Mouse (Mus musculus): ENCODE data around the gene Cluh.

Cluh gene

DNA sequence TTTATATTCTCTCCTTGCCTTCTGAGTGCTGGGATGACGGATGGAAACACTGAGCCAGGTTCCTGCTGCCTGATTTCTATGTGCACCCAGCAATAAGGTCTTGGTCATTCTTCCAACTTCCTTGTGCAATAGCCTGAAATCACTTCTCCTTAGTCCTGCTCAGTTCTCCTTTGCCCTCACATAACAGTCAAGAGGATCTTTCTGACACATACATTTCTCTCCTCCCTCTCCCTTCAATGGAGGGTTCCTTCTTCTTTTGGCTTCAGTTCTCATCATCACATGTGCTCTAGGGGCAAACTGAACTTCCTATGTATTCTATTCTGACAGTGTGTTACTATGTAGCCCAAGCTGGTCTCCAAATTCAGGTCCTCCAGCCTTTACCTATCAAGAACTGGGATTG, 1.3 kb upstream of the Cluh start:
- no peak for DNase-seq (ENCODE audit: low read depth, low spot score)

DNA sequence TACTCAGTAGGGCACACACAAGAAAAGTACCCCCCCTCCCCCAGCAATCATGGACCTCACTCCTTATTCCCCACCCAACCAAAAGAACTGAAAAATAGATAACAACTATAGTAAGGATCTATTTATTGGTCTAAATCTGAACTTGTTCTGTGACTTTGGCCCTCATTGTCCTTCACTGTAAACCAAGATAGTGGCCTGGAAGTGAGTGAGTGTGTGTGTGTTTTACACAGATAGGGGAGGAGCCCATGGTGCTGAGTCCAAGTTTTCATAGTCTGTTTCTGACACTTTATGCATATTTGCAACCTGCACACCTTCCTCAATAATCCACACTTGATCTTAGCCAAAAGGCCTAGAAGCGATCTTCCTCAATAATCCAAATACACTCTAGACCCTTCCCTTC, 619 bp upstream of the Cluh start:
- DNase-seq (ENCODE audit: low read depth, low spot score), result no peak

DNA sequence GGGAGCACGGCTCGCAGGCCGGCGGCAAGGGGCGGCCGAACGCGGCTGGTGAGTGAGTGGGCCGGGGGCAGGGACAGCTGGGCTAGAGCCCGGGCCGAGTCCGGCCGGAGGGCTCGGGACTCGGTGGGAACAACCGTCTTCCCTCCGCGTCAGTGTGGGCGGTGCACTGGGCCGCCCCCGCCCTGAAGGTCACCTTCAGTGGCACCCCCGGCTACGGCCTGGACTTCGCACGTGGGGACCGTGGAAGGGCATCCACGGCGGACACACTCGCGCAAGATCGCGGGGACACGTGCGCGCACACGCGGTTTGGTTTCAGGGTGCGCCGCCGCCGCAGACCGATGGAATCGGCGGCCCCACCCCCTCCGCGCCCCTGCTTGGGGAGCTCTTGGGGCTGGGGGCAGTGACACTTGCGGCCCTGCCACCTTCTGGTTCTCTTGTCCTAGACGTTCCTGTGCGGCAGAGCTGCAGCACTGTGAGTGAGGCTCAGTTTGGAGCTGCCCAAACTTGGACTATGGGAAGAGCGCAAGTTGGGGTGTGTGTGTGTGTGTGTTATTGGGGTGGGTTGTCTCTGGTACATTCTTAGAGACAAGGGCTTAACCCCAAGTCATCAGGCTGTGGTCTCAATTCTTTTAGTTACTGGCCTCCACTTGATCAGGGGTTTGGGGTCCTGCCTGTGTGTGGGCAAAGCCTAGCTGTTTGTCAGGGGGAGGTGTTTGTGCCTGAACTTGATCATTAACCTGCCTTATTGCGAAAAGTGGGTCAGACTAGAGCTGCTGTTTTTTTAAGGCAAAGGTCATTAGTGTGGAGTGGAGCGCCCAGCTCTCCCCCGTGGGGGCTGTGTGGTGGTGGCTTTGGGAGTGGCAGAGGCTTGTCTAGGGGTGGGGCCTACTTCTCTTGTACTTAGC, 604 bp downstream of the Cluh start:
- peak; percentile 47 for DNase-seq (ENCODE audit: low read depth, low spot score)

DNA sequence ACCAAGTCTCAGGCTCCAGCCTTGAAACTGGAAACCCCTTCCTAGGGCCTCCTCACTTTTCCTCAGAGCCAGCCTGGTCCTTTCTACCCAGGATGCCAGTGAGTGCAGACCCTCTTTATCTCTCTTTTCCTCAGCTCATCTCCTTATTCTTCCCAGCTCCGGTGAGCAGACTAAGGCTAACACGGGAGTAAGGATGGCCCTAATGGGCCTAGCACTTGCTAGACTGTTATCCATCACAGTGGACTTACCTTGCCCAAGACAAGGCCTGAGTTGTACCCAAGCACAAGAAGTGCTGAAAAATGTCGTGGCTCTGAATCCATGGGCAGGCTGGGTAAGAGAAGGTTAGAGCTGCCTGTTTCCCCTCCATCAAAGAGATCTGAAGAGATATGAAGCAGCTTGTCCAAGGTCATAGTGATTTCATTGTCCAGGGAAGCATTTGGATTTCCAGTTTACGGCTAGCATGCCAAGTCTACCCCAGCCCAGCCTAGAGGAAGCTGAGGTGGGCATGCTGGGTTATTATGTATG, 1.3 kb downstream of the Cluh start:
- DNase-seq (ENCODE audit: low read depth, low spot score), result no peak

DNA sequence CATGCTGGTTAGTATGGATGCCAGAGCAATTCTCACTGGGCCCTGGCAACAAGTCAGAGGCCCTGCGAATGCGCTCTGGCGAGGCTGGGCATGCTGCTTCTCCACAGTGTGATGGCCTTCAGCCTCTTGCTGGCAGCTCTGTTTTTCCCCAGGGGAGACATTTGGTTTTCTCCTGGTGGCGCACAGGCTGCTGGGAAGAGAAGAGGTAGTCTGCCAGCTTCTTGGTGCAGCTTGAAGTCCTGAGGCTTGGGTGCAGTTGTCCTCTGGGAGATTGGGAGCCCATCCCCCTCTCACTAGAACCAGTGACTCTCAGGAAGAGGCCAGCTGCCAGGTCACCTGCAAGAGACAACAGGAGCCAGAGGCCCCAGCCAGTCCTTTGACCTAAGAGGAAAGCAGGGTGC, 3.5 kb downstream of the Cluh start:
- DNase-seq (ENCODE audit: low read depth, low spot score), result no peak

DNA sequence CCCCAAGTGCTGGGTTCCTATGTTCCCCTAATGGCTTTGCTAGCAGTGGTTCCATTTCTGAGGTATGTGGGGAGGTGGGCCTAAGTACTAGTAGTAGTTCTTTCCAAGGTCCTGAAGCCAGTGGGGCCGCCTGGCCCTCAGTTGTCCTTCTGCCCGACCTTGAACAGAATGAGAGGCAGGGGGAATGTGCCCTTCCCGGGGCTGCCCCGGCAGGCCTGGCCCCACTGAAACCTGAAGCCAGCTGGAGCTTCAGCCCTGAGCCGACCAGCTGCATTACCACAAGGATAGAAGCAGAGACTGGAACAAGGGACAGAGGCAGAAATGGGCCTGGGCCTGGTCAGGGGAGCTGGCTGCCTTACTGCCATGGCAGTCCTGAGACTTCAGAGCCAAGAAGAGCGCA, 4.1 kb downstream of the Cluh start:
- no peak for DNase-seq (ENCODE audit: low read depth, low spot score)

DNA sequence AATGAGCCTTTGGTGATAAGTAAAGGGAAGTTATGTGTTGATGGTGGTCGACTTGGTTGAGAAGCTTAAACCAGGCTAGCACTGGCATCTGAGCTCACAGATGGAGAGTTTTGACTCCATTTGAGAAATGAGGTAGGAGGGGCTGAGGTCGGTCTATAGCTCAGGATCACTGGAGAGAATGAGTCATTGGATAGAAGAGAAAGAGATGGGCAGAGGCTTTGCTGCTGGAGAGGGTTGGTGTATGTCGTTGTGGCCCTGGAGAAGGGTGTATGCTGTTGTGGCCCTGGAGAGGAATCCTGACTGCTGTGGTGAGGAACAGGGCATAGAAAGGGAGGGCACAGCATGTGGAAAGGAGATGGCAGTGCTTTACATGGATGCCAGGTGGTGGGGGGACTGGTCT, 6.6 kb downstream of the Cluh start:
- DNase-seq (ENCODE audit: low read depth, low spot score), result no peak

DNA sequence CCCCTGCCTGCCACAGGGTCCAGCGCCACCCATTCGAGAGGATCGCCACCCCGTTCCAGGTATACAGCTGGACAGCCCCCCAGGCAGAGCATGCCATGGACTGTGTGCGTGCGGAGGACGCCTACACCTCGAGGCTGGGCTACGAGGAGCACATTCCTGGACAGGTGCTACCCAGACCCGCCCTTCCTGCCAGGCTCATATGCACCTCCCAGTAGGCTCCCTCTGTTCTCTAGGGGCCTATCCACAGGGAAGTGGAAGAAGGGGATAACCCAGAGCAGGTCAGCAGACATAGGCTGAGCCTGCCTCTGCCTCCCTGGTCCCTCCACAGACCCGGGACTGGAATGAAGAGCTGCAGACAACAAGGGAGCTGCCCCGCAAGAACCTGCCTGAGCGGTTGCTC, 11.0 kb downstream of the Cluh start:
- DNase-seq (ENCODE audit: low read depth, low spot score), result no peak

DNA sequence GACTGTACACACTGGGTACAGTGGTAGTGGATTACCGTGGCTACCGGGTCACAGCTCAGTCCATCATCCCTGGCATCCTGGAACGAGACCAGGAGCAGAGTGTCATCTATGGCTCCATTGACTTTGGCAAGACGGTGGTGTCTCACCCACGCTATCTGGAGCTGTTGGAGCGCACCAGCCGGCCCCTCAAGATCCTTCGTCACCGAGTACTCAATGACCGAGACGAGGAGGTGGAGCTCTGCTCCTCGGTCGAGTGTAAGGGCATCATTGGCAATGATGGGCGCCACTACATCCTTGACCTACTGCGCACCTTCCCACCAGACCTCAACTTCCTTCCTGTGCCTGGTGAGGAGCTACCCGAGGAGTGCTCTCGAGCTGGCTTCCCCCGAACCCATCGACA, 12.3 kb downstream of the Cluh start:
- no peak for DNase-seq (ENCODE audit: low read depth, low spot score)

DNA sequence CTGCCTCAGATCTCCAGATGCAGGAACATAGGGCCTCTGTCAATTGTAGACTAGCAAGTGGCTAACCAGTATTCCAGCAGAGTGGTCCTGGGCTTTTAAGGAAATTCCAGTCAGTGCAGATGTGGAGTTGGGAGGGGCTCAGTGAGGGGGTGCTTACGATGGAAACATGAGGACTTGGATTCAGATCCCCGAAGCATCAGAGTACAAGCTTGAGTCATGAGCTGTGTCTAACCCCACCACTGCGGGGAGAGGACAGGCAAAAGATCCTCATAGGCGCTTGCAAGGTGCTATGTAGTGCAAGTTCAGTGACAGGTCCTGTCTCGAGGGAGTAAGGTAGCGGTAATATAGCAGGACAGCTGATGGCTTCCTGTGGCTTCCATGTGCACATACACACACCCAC, 12.9 kb downstream of the Cluh start:
- no peak for DNase-seq (ENCODE audit: low read depth, low spot score)

DNA sequence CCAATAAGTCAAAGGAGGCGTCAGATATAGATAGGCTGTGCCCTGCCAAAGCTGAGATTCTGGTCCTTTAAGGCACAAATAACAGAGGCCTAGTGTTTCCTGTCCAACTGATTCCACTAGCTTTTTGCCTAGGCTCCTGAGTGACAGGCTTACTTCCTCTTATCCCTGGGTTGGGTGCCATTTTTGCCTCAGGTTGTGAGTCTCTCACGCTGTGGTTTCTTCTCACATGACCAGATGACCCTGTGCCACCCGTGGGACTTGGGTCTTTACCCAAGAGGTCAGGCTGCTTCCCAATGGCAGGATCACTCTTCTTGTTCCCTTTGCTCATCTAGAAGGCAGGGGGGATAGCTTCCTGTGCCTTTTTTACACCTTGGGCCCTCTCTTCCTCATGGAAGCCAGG, 15.0 kb downstream of the Cluh start:
- no peak for DNase-seq (ENCODE audit: low read depth, low spot score)

DNA sequence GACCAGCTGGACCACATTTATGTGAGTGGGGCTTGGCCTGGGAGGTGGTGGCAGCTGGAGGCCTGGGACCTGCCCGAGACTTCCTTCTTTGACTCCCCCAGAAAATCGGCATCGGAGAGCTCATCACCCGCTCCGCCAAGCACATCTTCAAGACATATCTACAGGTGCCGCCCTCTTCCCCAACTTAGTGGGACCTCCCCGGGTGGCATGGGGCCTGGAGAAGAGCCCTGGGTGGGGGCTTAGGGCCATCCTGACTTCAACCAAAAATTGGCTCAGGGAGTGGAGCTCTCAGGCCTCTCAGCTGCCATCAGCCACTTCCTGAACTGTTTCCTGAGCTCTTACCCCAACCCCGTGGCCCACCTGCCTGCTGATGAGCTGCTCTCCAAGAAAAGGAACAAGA, 15.6 kb downstream of the Cluh start:
- DNase-seq (ENCODE audit: low read depth, low spot score), result no peak

DNA sequence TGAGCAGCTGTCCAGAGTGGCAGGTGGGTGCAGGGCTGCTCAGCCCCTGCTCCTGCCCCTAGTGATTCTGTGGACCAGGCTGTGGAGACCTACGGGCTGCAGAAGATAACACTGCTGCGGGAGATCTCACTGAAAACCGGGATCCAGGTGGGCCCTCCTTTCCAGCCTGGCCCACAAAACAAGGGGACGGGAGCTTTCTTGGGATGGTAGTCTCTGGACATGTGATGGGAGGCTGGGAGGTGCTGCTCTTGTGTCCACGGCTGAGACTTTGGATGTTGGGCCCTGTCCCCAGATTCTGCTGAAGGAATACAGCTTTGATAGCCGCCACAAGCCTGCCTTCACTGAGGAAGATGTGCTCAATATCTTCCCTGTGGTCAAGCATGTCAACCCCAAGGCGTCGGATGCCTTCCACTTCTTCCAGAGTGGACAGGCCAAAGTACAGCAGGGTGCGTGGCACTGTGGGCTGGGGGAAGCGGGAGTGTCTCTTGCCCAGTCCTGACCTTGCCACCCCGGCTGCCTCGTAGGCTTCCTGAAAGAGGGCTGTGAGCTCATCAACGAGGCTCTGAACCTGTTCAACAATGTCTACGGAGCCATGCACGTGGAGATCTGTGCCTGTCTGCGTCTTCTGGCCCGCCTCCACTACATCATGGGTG, 16.5 kb downstream of the Cluh start:
- no peak for DNase-seq (ENCODE audit: low read depth, low spot score)

DNA sequence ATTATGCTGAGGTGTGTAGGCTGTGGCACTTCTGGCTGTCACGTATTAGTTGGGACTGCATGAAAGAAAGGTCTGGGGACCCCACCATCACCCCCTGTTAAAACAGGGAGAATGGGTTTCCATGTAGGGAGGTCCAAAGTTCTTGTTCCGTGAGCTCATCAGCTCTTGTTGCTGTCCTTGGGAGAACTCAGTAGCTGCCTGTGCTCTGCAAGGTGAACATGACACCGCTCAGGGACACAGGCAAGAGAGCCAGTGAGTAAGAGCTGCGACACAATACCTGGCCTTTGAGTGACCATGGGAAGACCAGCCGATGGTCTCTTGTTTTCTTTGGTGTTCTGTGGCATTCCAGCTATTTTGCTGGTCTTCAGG, 17.0 kb downstream of the Cluh start:
- DNase-seq (ENCODE audit: low read depth, low spot score), result no peak

DNA sequence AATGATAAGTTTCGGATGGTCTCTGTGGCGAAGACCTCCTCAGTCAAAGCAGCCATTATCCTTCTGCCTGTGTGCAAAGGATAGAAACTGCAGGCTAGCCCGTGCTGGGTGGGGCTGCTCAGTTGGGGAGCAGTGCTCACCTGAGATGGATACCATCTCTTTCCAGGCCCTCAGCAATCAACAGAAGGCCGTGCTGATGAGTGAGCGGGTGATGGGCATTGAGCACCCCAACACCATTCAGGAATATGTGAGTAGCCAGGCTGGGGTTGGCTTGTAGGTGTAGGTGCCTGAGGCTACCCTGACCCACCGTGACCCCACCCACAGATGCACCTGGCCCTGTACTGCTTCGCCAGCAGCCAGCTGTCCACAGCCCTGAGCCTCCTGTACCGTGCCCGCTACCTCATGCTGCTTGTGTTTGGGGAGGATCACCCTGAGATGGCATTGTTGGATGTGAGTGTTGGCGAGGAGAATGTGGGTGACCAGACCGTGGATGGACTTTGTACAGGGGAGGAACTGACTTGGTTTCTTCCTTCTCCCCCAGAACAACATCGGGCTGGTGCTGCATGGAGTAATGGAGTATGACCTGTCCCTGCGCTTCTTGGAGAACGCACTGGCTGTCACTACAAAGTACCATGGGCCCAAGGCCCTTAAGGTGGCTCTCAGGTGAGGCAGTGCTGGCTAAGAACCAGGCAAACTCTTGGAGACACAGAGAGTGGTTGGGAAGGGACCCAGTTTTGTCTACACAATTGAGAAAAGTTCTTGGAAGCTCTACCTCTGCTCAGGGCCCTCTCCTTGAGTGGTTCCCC, 17.7 kb downstream of the Cluh start:
- no peak for DNase-seq (ENCODE audit: low read depth, low spot score)

DNA sequence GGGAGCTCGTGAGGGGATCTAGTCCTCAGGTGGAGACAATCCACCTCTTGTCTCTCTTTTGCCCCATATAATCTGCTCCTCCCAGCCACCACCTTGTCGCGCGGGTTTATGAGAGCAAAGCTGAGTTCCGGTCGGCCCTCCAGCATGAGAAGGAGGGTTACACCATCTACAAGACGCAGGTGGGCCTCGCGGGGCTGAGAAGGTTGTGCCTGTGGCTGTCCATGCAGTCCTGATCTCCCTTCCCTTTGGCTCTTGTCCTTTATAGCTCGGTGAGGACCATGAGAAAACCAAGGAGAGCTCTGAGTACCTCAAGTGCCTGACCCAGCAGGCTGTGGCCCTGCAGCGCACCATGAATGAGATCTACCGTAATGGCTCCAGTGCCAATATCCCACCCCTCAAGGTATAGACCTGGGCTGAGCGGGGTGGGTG, 18.3 kb downstream of the Cluh start:
- DNase-seq (ENCODE audit: low read depth, low spot score), result no peak

DNA sequence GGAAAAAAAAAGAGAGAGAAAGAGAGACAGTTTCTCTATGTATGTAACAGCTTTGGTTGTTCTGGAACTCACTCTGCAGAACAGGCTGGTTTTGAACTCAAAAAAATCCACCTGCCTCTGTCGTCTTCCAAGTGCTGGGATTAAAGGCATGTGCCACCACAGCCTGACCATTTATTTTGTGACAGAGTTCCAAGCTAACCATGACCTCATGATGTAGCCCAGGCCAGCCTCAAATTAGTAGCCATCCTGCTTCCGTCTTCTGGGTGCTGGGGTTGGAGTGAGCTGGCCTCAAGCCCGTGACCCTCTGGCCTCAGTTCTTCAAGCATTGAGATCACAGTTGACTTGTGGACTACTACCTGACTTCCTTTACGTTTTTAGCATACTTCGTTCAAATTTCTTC, 19.2 kb downstream of the Cluh start:
- no peak for DNase-seq (ENCODE audit: low read depth, low spot score)

DNA sequence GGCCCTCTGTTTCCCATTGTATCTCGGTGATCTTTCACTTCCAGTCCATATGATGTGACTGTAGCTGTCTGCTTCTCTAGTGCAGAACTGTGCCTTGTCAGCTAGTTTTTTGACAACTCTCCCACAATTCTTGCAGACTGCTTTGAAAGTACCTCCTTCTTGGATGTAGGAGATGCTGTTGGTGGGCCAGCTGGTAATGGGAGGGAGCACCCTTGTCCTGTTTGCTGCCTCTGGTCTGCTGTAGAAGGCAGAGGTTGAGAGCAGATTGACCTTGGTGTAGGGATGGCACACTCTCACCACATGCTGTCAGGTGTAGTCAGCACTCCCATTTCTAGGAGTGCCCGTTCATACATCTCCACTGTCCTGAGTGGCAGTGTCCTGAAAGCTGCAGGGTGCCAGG, 19.7 kb downstream of the Cluh start:
- DNase-seq (ENCODE audit: low read depth, low spot score), result no peak

DNA sequence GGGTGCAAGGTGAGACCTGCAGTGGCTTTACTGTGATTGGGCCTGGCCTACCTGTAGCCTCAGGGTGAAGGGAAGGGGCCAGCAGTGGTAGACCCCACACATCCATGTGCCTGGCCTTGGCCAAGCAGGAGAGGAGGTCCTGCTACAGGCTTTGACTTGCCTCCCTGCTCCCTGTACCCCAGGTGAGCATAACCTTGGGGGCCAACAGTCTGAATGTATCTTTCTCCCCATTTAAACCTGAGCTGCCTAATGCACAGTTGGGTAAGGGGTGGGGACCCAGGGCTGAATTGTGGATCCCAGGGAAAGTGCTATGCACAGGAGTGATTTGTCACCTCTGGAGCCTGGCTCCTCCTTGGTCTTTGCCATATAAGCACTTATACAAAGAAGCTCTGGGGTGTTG, 20.9 kb downstream of the Cluh start:
- DNase-seq (ENCODE audit: low read depth, low spot score), result no peak

DNA sequence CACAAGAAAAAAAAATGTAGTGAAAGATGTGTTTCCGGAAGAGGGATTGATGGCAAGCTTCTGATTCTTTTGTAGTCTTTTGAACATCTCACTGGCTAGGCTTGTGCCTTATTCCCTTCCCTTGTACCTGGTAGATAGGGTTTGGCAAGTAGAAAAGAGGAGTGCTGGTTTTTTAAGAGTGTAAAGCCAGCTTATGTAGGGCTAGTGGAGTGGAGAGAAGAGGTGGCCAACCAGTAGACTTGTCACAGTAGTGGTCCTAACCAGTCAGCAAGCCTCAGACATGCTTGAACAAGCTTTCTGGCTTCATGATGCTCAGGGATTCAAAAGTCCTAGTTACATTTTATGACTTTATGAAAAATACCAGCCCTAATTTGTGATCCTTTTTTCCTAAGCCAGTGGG, 21.7 kb downstream of the Cluh start:
- DNase-seq (ENCODE audit: low read depth, low spot score), result no peak

DNA sequence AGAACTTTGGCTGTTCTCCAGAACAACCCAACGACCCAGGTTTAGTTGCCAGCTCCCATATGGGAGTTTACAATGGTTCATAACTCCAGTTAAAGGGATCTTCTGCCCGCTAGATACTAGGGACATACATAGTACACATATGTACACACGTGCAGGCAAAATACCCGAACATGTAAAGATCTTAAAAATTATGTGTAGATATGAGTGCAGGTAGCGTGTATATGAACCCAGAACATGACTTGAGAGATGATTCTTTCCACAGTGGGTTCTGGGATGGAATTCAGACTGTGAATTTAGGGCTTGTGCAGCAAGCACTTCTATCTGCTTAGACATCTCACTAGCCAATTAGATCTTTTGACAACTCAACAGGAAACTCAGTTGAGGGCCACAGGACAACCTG, 22.5 kb downstream of the Cluh start:
- no peak for DNase-seq (ENCODE audit: low read depth, low spot score)

DNA sequence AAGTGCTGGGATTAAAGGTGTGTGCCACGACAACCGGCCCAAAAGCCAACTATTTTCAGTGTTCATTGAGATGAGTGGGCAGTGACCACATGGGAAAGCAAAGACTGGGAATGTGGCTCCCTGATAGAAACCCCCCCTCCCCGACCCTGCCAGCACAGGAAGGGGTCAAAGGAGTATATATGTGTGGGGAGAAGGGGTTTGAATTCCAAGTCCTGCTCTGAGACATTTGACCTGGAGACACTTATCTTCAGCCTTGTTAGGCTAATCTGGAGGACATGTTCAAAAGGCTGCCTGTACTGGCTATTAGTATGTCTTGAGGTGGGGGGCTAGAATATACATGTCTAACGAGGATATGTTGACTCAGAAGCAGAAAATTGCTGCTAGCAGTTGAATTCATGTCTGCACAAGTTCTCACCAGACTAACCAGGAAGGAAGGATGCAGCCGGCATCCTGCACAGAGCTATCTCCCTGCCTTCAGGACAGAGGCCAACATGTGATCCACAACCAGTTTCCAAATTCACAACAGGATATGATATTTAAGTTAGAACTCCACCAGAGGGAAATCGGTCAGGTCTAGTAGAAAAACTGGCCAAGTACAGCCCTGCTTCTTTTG, 23.7 kb downstream of the Cluh start:
- DNase-seq (ENCODE audit: low read depth, low spot score), result no peak
